Mouse (Mus musculus) stomach, postnatal 0 days (tissue): Measurements from ENCODE around the gene Gm45062. TPM values are rescaled to one million over a fixed set of nuclear protein-coding genes. Genes with fewer than 3 reads are reported as not detected.

Experiments used
- ATAC-seq: fragments of 200-750 bp; cut with Nextera tagmentation; 2 replicates; pipeline ENCODE4 v1.8.0; 2017; ENCODE audit not compliant: low FRiP score, low TSS enrichment
- DNase-seq: peaks from one replicate; pipeline ENCODE4 v3.0.0-alpha.2; 2016; ENCODE audit warnings: low spot score
- H3K27ac ChIP-seq: fragments of 300-500 bp; sonication (generic); replicated peaks from 2 replicates; pipeline ENCODE4 v1.5.1; 2014; ENCODE audit warnings: mild to moderate bottlenecking, control low read depth
- H3K27me3 ChIP-seq: fragments of 300-500 bp; sonication (generic); 2 replicates; pipeline ENCODE4 v1.6.1; 2014; ENCODE audit warnings: low read length; ENCODE audit not compliant: control insufficient read depth, insufficient read depth
- H3K36me3 ChIP-seq: fragments of 300-500 bp; sonication (generic); 2 replicates; pipeline ENCODE4 v1.6.1; 2014; ENCODE audit warnings: low read length, mixed read lengths; ENCODE audit not compliant: control insufficient read depth, insufficient read depth
- H3K4me1 ChIP-seq: fragments of 300-500 bp; sonication (generic); replicated peaks from 2 replicates; pipeline ENCODE4 v1.6.1; 2014; ENCODE audit warnings: antibody characterized with exemption; ENCODE audit not compliant: control insufficient read depth, insufficient read depth
- H3K4me2 ChIP-seq: fragments of 300-500 bp; sonication (generic); replicated peaks from 2 replicates; pipeline ENCODE4 v1.6.1; 2014; ENCODE audit warnings: low read depth, mild to moderate bottlenecking, control low read depth, moderate library complexity
- H3K4me3 ChIP-seq: fragments of 300-500 bp; sonication (generic); 2 replicates; pipeline ENCODE4 v1.5.1; 2014; ENCODE audit warnings: low read depth, low read length, control low read depth
- H3K9ac ChIP-seq: fragments of 300-500 bp; sonication (generic); 2 replicates; pipeline ENCODE4 v1.6.1; 2014; ENCODE audit warnings: mild to moderate bottlenecking, low read length, control low read depth, mixed read lengths
- H3K9me3 ChIP-seq: fragments of 300-500 bp; sonication (generic); 2 replicates; pipeline ENCODE4 v1.6.1; 2016; ENCODE audit warnings: low read length; ENCODE audit not compliant: control insufficient read depth
- CTCF ChIP-seq: IDR thresholded peaks from 2 replicates; pipeline ENCODE4 v1.5.1; 2016; ENCODE audit warnings: antibody characterized with exemption, low read depth, mild to moderate bottlenecking, moderate library complexity
- EP300 ChIP-seq: optimal IDR thresholded peaks from 2 replicates; pipeline ENCODE3; 2016; ENCODE audit warnings: antibody characterized with exemption
- WGBS: fragments of 180-500 bp; shearing (Covaris S2); extraction: QIAGEN DNeasy Blood & Tissue Kit; methylation state at CpG from one replicate; pipeline ENCODE4 v1.1.7; 2014; 5-methylcytosine and 5-hydroxymethylcytosine counted together
- polyA plus RNA-seq: library from polyadenylated mRNA; unstranded; fragments of >200 nt; fragmentation: Nextera tagmentation; extraction: Ambion mirVana; gene quantifications from 2 replicates; pipeline ENCODE4 v1.2.1, GENCODE M21; 2015

Gm45062 gene
- polyA plus RNA-seq, 1 experiment from 2014 or later = 1.9 TPM

- WGBS = 89% methylated on average over 3 of the region's 3 CpGs
- H3K27me3 ChIP-seq = no peaks in the 10 kb centered on the region
- no peaks in the 10 kb centered on the region for H3K36me3 ChIP-seq
- no peak overlapping the region for H3K4me2 ChIP-seq
- no peak for DNase-seq
- no peak overlapping the region for H3K27ac ChIP-seq
- no peak for TF ChIP-seq CTCF
- no peak for TF ChIP-seq EP300
- no peak overlapping the region for H3K9ac ChIP-seq
- no peak for ATAC-seq
- H3K9me3 ChIP-seq = no peaks in the 10 kb centered on the region
- no peak overlapping the region for H3K4me3 ChIP-seq
- H3K4me1 ChIP-seq = peaks cover 2% of the 10 kb centered on the region; the same call in 1 of the 2 replicates
Observed at GRCm38 (mm10) chr6:8472125-8472524, 212.9 kb downstream of the Gm45062 start.

GRCm38 (mm10) chr6:8472915-8473314, 213.7 kb downstream of the Gm45062 start:
- Histone ChIP-seq H3K4me1 (no peaks in the 10 kb centered on the region), H3K27ac (no peak overlapping the region), H3K9ac (no peak overlapping the region), H3K36me3 (no peaks in the 10 kb centered on the region), H3K9me3 (no peaks in the 10 kb centered on the region), H3K27me3 (no peaks in the 10 kb centered on the region), H3K4me3 (no peak overlapping the region), H3K4me2 (no peak overlapping the region)
- ATAC-seq (no peak), DNase-seq (no peak)
- 24% methylated on average over 5 of the region's 5 CpGs for WGBS
- TF ChIP-seq EP300 (no peak), CTCF (no peak)

- no peak overlapping the region for H3K4me3 ChIP-seq
- H3K4me1 ChIP-seq = no peaks in the 10 kb centered on the region
- H3K36me3 ChIP-seq = no peaks in the 10 kb centered on the region
- TF ChIP-seq EP300 (no peak), CTCF (no peak)
- peak overlapping the region; percentile 30; the same call in 1 of the 2 replicates for H3K27ac ChIP-seq
- DNase-seq (no peak), ATAC-seq (no peak)
- 34% methylated on average over 5 of the region's 5 CpGs for WGBS
- H3K4me2 ChIP-seq = no peak overlapping the region
- H3K27me3 ChIP-seq = no peaks in the 10 kb centered on the region
- no peak overlapping the region for H3K9ac ChIP-seq
- H3K9me3 ChIP-seq = no peaks in the 10 kb centered on the region
Observed at GRCm38 (mm10) chr6:8473498-8473897, 214.2 kb downstream of the Gm45062 start.

GRCm38 (mm10) chr6:8474316-8474715, 215.1 kb downstream of the Gm45062 start:
- no peaks in the 10 kb centered on the region for H3K9me3 ChIP-seq
- H3K4me2 ChIP-seq = no peak overlapping the region
- H3K9ac ChIP-seq = no peak overlapping the region
- H3K4me1 ChIP-seq = no peaks in the 10 kb centered on the region
- H3K4me3 ChIP-seq = no peak overlapping the region
- 72% methylated on average over 3 of the region's 3 CpGs for WGBS
- H3K27me3 ChIP-seq = no peaks in the 10 kb centered on the region
- ATAC-seq = no peak
- DNase-seq = no peak
- no peak overlapping the region for H3K27ac ChIP-seq
- H3K36me3 ChIP-seq = no peaks in the 10 kb centered on the region
- TF ChIP-seq EP300 (no peak), CTCF (no peak)

GRCm38 (mm10) chr6:8474820-8475219, 215.6 kb downstream of the Gm45062 start:
- H3K27ac ChIP-seq = no peak overlapping the region
- no peak overlapping the region for H3K4me3 ChIP-seq
- no peak overlapping the region for H3K9ac ChIP-seq
- TF ChIP-seq EP300 = no peak
- no peak for TF ChIP-seq CTCF
- 49% methylated on average over 4 of the region's 4 CpGs for WGBS
- no peaks in the 10 kb centered on the region for H3K27me3 ChIP-seq
- no peak for DNase-seq
- no peaks in the 10 kb centered on the region for H3K36me3 ChIP-seq
- no peak for ATAC-seq
- H3K4me2 ChIP-seq = no peak overlapping the region
- no peaks in the 10 kb centered on the region for H3K4me1 ChIP-seq
- no peaks in the 10 kb centered on the region for H3K9me3 ChIP-seq

GRCm38 (mm10) chr6:8479176-8479575, 219.9 kb downstream of the Gm45062 start:
- H3K36me3 ChIP-seq = no peaks in the 10 kb centered on the region
- H3K9me3 ChIP-seq = no peaks in the 10 kb centered on the region
- H3K27me3 ChIP-seq = no peaks in the 10 kb centered on the region
- TF ChIP-seq EP300 (no peak), CTCF (no peak)
- no peak for DNase-seq
- WGBS = 68% methylated on average over 1 of the region's 1 CpGs
- H3K4me1 ChIP-seq = no peaks in the 10 kb centered on the region
- no peak overlapping the region for H3K4me3 ChIP-seq
- H3K4me2 ChIP-seq = no peak overlapping the region
- no peak overlapping the region for H3K27ac ChIP-seq
- ATAC-seq = no peak
- no peak overlapping the region for H3K9ac ChIP-seq
